Mouse (Mus musculus): ENCODE results near the gene Slc25a28.
A peak's percentile ranks its signal among the peaks of the same experiment; 100 is the strongest.

- TF ChIP-seq CTCF (IDR thresholded peaks at IDR 0.05; ENCODE audit: extremely low read depth, insufficient read depth, low read length) (peak; percentile 25; the same call in 1 of the 2 replicates), POLR2A (IDR thresholded peaks at IDR 0.05; ENCODE audit: extremely low read depth, insufficient read depth, low read length) (peak; percentile 90)
These were observed at the start of gene Slc25a28 for GRCm38 (mm10) chr19:43674730-43675524.
